Mouse (Mus musculus) limb, embryonic 11.5 days (tissue): ENCODE data around the gene Ripply3. TPM values are rescaled to one million over a fixed set of nuclear protein-coding genes. Genes with fewer than 3 reads are reported as not detected.

Experiments used
- ATAC-seq: fragments of 200-750 bp; cut with Nextera tagmentation; 2 replicates; pipeline ENCODE4 v1.8.0; 2017; ENCODE audit warnings: low read depth; ENCODE audit not compliant: insufficient number of reproducible peaks, low FRiP score, low TSS enrichment
- DNase-seq: peaks from one replicate; pipeline ENCODE4 v3.0.0-alpha.2; 2015; ENCODE audit warnings: low spot score
- H3K27ac ChIP-seq: fragments of 300-500 bp; sonication (generic); replicated peaks from 2 replicates; pipeline ENCODE4 v1.5.1; 2014; ENCODE audit warnings: low read depth, mild to moderate bottlenecking, low read length
- H3K27me3 ChIP-seq: fragments of 300-500 bp; sonication (generic); 2 replicates; pipeline ENCODE4 v1.6.1; 2014; ENCODE audit warnings: mild to moderate bottlenecking, low read length, mixed read lengths; ENCODE audit not compliant: control insufficient read depth, insufficient read depth
- H3K36me3 ChIP-seq: fragments of 300-500 bp; sonication (generic); 2 replicates; pipeline ENCODE4 v1.6.1; 2014; ENCODE audit warnings: mild to moderate bottlenecking, low read length, moderate library complexity, mixed read lengths; ENCODE audit not compliant: control insufficient read depth, insufficient read depth
- H3K4me1 ChIP-seq: fragments of 300-500 bp; sonication (generic); 2 replicates; pipeline ENCODE4 v1.6.1; 2014; ENCODE audit warnings: low read length, mixed read lengths; ENCODE audit not compliant: control insufficient read depth, insufficient read depth
- H3K4me2 ChIP-seq: fragments of 300-500 bp; sonication (generic); 2 replicates; pipeline ENCODE4 v1.6.1; 2014; ENCODE audit warnings: low read depth, mild to moderate bottlenecking, moderate library complexity; ENCODE audit not compliant: severe bottlenecking
- H3K4me3 ChIP-seq: fragments of 300-500 bp; sonication (generic); 2 replicates; pipeline ENCODE4 v1.5.1; 2014; ENCODE audit warnings: low read depth, low read length
- H3K9ac ChIP-seq: fragments of 300-500 bp; sonication (generic); 2 replicates; pipeline ENCODE4 v1.6.1; 2014; ENCODE audit warnings: mild to moderate bottlenecking, low read length
- H3K9me3 ChIP-seq: fragments of 300-500 bp; sonication (generic); 2 replicates; pipeline ENCODE4 v1.6.1; 2016; ENCODE audit warnings: low read length; ENCODE audit not compliant: control insufficient read depth
- WGBS: fragments of 180-500 bp; shearing (Covaris S2); extraction: QIAGEN DNeasy Blood & Tissue Kit; methylation state at CpG from one replicate; pipeline ENCODE4 v1.1.7; 2014; 5-methylcytosine and 5-hydroxymethylcytosine counted together
- polyA plus RNA-seq: library from polyadenylated mRNA; unstranded; fragments of >200 nt; fragmentation: Nextera tagmentation; extraction: Ambion mirVana; gene quantifications from 2 replicates; pipeline ENCODE4 v1.2.1, GENCODE M21; 2014

The Ripply3 gene
- polyA plus RNA-seq, 1 experiment from 2014 or later: 3.9 TPM

DNA sequence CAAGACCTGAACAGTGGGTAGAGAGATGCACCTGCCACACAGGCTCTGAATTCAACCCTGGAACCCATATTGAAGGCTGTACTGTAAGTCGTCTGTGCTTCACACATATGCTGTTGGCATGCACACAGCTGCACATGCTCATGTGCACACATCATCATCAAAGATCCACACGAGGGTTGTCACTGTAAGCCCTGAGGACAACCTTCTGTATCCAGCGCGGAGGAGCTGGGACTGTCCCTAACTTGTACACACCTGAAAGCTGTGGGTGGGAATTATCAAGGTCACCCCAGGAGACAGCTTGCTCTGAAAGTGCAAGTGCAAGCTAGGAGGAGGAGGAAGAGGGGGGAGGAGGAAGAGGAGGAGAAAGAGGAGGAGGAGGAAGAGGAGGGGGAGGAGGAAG lies 29.0 kb upstream of the Ripply3 start:
- DNase-seq (no peak), ATAC-seq (no peak)
- Histone ChIP-seq H3K4me2 (no peak overlapping the region), H3K27me3 (no peaks in the 10 kb centered on the region), H3K9ac (no peak overlapping the region), H3K9me3 (no peaks in the 10 kb centered on the region), H3K4me3 (no peak overlapping the region), H3K36me3 (no peaks in the 10 kb centered on the region), H3K4me1 (peaks cover 14% of the 10 kb centered on the region), H3K27ac (no peak overlapping the region)
- 71% methylated on average over 4 of the region's 4 CpGs for WGBS

DNA sequence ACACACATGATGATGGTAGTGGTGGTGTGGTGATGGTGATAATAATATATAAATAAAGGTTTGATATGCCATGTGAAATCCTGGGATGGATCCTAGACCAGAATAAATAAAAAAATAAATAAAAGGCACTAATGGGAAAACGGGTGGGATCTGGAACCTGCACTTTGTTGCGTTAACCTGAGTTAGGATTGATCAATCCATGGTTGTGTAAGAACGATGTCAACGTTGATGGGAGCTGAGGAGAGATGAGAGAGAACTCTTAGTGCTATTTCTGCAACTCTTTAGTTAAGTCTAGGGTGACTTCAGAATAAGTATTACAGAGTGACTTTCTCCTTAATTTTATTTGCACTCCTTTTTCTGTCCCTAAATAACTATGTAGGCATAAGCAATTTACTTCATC lies 27.0 kb upstream of the Ripply3 start:
- DNase-seq (no peak), ATAC-seq (no peak)
- Histone ChIP-seq H3K9ac (no peak overlapping the region), H3K36me3 (no peaks in the 10 kb centered on the region), H3K4me3 (no peak overlapping the region), H3K27ac (no peak overlapping the region), H3K27me3 (no peaks in the 10 kb centered on the region), H3K9me3 (no peaks in the 10 kb centered on the region), H3K4me1 (peaks cover 14% of the 10 kb centered on the region), H3K4me2 (no peak overlapping the region)
- WGBS: 90% methylated on average over 4 of the region's 4 CpGs

DNA sequence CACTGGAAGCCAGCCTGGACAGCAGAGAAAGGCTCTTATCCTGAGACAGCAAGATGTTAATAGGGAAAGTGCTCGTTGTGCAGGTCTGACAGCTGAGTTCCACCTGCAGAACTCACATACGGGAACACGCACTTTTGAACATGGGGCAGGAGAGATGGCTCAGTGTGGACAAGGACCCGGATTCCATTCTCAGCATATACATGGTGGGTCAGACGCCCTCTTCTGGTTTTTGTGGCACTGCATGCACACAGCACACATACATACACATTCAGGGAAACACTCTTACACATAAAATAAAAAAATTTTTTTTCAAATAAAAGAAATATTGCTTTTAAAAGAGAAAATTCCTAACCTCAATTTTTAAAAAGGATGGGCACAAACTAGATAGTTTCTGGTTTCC lies 26.5 kb upstream of the Ripply3 start:
- Histone ChIP-seq H3K9me3 (no peaks in the 10 kb centered on the region), H3K9ac (no peak overlapping the region), H3K27ac (no peak overlapping the region; the same call in 1 of the 2 replicates), H3K36me3 (no peaks in the 10 kb centered on the region), H3K4me3 (no peak overlapping the region), H3K27me3 (no peaks in the 10 kb centered on the region), H3K4me1 (peaks cover 14% of the 10 kb centered on the region), H3K4me2 (no peak overlapping the region)
- 67% methylated on average over 5 of the region's 5 CpGs for WGBS
- no peak for DNase-seq
- no peak for ATAC-seq

DNA sequence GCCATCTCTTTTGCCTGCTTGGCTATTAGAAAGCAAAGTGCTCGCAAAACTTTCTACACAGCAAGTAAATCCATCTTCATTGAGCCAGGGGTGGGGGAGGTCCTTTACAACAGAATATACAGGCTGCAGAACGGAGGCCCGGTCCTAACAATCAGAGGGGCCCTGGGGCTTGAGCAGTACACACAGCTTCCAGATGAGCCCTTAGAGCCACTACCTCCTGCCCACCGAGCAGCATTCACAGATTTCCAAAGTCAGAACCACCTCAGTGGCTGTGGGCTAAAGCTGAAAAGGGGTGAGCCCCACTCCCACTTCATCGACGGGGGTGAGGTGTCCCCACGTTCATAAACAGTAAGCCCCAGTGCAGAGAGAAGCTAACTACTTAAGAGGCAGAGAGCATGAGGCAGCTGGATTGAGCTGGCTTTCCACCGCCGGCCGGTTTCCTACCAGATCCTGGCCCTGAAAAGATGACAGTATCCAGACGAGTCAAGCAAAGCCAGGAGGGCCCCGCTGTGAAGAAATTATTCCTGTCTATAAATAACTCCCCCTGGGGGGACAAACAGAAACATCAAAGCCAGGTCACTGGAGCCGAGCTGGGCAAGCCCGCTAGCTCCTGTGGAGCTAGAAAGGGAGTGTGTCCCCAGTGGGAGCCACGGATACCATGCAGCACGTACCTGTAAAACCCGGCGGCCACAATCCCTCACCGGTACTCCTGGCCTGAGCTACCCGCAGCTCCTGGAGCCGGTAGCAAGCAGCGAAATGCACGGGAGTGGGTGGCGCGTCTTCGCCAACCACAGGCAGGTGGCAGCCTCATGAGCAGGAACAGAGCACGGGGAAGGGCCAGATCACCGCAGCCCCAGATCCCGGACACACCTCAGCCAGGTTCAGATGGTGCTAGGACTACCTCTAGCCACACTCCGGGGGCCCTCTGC lies 25.7 kb upstream of the Ripply3 start:
- peak; percentile 49; the same call in 1 of the 2 replicates for ATAC-seq
- peak; percentile 68 for DNase-seq
- Histone ChIP-seq H3K9me3 (no peaks in the 10 kb centered on the region), H3K4me2 (peak overlapping the region; percentile 37), H3K9ac (peak overlapping the region; percentile 17; the same call in 1 of the 2 replicates), H3K4me1 (peaks cover 16% of the 10 kb centered on the region), H3K4me3 (peak overlapping the region; percentile 2; the same call in 1 of the 2 replicates), H3K36me3 (no peaks in the 10 kb centered on the region), H3K27me3 (no peaks in the 10 kb centered on the region), H3K27ac (peak overlapping the region; percentile 0; the same call in 1 of the 2 replicates)
- WGBS: 3% methylated on average over 30 of the region's 30 CpGs

DNA sequence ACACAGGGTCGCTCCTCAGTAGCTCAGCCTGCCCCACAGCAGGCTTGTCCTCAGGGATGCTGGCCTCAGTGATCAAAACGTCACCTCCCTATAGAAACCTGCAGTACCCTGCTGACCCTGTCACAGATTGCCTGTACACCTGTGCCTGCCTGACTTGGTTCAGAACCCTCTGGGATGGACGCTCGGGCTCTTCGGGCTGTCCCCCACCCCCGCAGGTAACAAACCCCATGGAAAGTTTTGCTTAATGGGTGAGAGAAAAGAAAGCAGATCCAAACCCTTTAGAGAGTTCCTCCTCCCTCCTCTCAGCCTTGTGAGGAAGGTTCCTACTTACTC lies 25.1 kb upstream of the Ripply3 start:
- Histone ChIP-seq H3K4me1 (peaks cover 21% of the 10 kb centered on the region), H3K27ac (no peak overlapping the region), H3K36me3 (no peaks in the 10 kb centered on the region), H3K9me3 (no peaks in the 10 kb centered on the region), H3K9ac (no peak overlapping the region), H3K4me3 (0 out of 2 replicates have a peak overlapping the region, but pooled peaks have one; percentile 2), H3K4me2 (peak overlapping the region; percentile 37), H3K27me3 (no peaks in the 10 kb centered on the region)
- DNase-seq (no peak), ATAC-seq (peak; percentile 31; the same call in 1 of the 2 replicates)
- WGBS: 29% methylated on average over 6 of the region's 6 CpGs

DNA sequence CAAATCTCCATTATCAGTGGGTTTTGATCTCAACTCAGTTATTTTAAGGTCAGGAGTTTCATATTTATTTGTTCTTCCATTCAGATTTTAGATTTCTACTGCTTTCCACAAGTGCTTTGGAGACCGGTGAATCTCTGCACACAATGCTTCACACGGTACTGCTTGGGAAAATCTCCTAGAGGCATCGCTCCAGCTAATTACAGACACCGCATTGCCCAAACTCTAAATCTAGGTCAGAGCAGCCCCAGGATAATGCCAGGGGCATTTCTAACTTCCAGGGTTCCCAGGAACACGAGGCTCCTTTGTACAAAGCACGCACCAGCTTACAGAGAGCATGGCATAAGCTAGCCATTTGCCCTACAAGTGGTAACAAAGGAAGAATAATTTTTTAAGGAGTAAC lies 20.7 kb upstream of the Ripply3 start:
- Histone ChIP-seq H3K27ac (no peak overlapping the region), H3K36me3 (no peaks in the 10 kb centered on the region), H3K9me3 (no peaks in the 10 kb centered on the region), H3K4me1 (peaks cover 16% of the 10 kb centered on the region), H3K27me3 (no peaks in the 10 kb centered on the region), H3K4me3 (no peak overlapping the region), H3K9ac (no peak overlapping the region), H3K4me2 (no peak overlapping the region)
- ATAC-seq (no peak), DNase-seq (no peak)
- WGBS: 54% methylated on average over 6 of the region's 6 CpGs

DNA sequence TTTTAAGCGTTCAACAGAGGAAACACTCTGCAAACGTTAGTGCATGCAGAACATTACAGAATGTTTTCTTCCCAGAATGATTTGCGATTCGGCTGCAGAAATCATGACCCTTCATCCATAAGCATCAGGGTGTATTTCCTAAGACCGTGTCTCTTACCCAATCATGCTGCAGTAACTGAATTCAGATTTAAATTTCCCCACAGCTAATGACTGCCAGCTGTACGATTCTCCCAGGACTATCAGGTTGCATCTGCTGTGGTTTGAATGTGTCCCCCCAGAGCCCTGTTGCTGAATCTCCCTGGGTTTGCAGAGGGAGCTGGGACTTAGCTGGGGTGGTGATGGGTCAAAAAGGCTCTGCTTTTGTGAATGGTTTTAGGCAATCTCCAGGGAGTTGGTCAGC lies 20.3 kb upstream of the Ripply3 start:
- H3K4me3 ChIP-seq: no peak overlapping the region
- no peak overlapping the region for H3K4me2 ChIP-seq
- DNase-seq: peak; percentile 71

DNA sequence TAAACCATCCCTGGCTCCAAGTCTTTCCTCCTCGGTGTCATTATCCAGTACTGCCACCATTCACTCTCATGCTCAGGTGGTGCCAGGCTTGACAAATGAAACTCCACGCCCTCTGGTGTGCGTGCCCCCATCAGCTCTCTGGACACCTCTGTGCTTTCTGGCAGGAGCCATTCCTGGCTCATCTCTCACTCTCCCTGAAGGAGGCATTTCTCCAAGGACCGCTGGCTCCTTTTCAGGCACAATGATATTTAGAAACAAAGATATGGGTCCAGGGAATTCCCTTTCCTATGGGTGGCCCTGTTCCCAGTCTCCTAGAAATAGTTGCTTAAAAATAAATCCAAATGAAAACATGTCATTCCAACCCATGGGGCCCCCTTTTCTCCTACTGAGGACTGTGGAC lies 19.2 kb upstream of the Ripply3 start:
- H3K36me3 ChIP-seq: no peaks in the 10 kb centered on the region
- ATAC-seq (no peak), DNase-seq (no peak)
- no peak overlapping the region for H3K4me2 ChIP-seq
- no peak overlapping the region for H3K9ac ChIP-seq
- no peaks in the 10 kb centered on the region for H3K27me3 ChIP-seq
- no peak overlapping the region for H3K27ac ChIP-seq
- H3K4me1 ChIP-seq: peaks cover 11% of the 10 kb centered on the region; the same call in 1 of the 2 replicates
- H3K4me3 ChIP-seq: no peak overlapping the region
- 92% methylated on average over 4 of the region's 4 CpGs for WGBS
- no peaks in the 10 kb centered on the region for H3K9me3 ChIP-seq

More for the DNA sequence above, 20.3 kb upstream of the Ripply3 start:
- H3K27ac ChIP-seq: no peak overlapping the region
- H3K27me3 ChIP-seq: no peaks in the 10 kb centered on the region
- H3K9me3 ChIP-seq: no peaks in the 10 kb centered on the region
- no peaks in the 10 kb centered on the region for H3K36me3 ChIP-seq
- ATAC-seq: no peak
- WGBS: 31% methylated on average over 6 of the region's 6 CpGs
- H3K9ac ChIP-seq: no peak overlapping the region
- H3K4me1 ChIP-seq: peaks cover 12% of the 10 kb centered on the region
